Mouse (Mus musculus) cortical plate, adult 2 months (tissue): Measurements from ENCODE around the gene Olfr558.

Experiments used
- CTCF ChIP-seq: fragments of 200-500 bp; IDR thresholded peaks from 2 replicates; pipeline ENCODE4 v1.5.1; 2011; ENCODE audit warnings: mild to moderate bottlenecking, control low read depth, low read length; ENCODE audit not compliant: insufficient read depth; ENCODE audit errors: extremely low read depth
- POLR2A ChIP-seq: fragments of 200-500 bp; IDR thresholded peaks from 2 replicates; pipeline ENCODE4 v1.6.1; 2011; ENCODE audit warnings: mild to moderate bottlenecking, low read length, control low read depth; ENCODE audit not compliant: insufficient read depth; ENCODE audit errors: extremely low read depth

DNA sequence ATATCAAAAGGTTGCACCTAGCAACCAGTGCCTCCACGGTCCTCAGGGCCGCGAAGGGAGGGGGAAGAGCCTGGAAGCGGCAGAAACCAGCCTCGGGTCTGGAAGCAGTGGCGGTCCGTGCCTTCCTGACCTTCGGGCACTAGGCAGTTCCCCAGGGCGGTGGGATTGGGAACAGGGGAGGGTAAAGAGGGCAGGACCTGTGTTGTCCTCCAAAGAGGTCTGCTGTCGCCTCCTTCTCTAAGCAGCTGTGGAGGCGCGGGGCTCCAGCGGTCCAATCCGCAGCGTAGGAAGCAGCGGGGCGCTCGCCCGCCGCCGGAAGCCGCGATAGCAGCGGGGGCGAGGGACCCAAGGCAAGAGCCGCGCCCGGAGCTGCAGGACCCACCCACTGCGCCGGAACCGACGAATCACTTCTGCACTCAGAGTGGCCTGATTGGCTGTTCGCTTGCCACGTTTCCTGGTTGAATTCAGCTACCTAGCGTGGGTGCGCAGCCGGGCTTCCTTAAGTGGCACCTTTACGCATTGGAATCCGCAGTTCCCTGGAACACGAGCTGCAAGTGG lies 15.0 kb upstream of the Olfr558 start, which contains the start of gene Trim68:
- no peak for TF ChIP-seq POLR2A
- no peak for TF ChIP-seq CTCF
